Mouse (Mus musculus) CH12.LX (cell line): ENCODE measurements around the gene Abat.

Experiments
- CTCF ChIP-seq, 2 experiments: IDR thresholded peaks in 1 of 2; conservative IDR thresholded peaks in 1 of 2; 2 replicates each; pipeline ENCODE4 v1.5.1; 2011 to 2012; ENCODE audit warnings: low read depth in 2 of 2, low read length in 2 of 2, improper control_type of control experiment in 1 of 2, inconsistent platforms in 1 of 2, mild to moderate bottlenecking in 1 of 2, moderate library complexity in 1 of 2
- E2F4 ChIP-seq: IDR thresholded peaks from 2 replicates; pipeline ENCODE4 v1.6.1; 2011; ENCODE audit warnings: low read depth, low read length, improper control_type of control experiment; ENCODE audit not compliant: insufficient replicate concordance
- EP300 ChIP-seq: IDR thresholded peaks from 2 replicates; pipeline ENCODE4 v1.6.1; 2011; ENCODE audit warnings: low read length, improper control_type of control experiment
- ETS1 ChIP-seq: conservative IDR thresholded peaks from 2 replicates; pipeline ENCODE4 v1.6.1; 2012; ENCODE audit warnings: low read depth, mild to moderate bottlenecking, inconsistent platforms, low read length, improper control_type of control experiment, moderate library complexity
- HCFC1 ChIP-seq: IDR thresholded peaks from 2 replicates; pipeline ENCODE4 v1.6.1; 2012; ENCODE audit warnings: low read depth, mild to moderate bottlenecking, inconsistent platforms, low read length, improper control_type of control experiment
- MYC ChIP-seq: IDR thresholded peaks from 2 replicates; pipeline ENCODE4 v1.6.1; 2011; ENCODE audit warnings: low read depth, mild to moderate bottlenecking, improper control_type of control experiment, low read length
- POLR2A ChIP-seq: IDR thresholded peaks from 2 replicates; pipeline ENCODE4 v1.6.1; 2011; ENCODE audit warnings: low read depth, mild to moderate bottlenecking, improper control_type of control experiment, low read length
- SIN3A ChIP-seq: IDR thresholded peaks from 2 replicates; pipeline ENCODE4 v1.6.1; 2012; ENCODE audit warnings: low read length, improper control_type of control experiment, inconsistent platforms
- SMC3 ChIP-seq: IDR thresholded peaks from 2 replicates; pipeline ENCODE4 v1.6.1; 2011; ENCODE audit warnings: low read depth, low read length, improper control_type of control experiment
- TCF12 ChIP-seq: IDR thresholded peaks from 2 replicates; pipeline ENCODE4 v1.6.1; 2014; ENCODE audit warnings: low read depth, mild to moderate bottlenecking, inconsistent platforms, low read length, improper control_type of control experiment
- USF2 ChIP-seq: conservative IDR thresholded peaks from 2 replicates; pipeline ENCODE4 v1.6.1; 2011; ENCODE audit warnings: low read depth, low read length, improper control_type of control experiment
- ZC3H11A ChIP-seq: IDR thresholded peaks from 2 replicates; pipeline ENCODE4 v1.6.1; 2012; ENCODE audit warnings: low read depth, mild to moderate bottlenecking, inconsistent platforms, low read length, improper control_type of control experiment

- TF ChIP-seq CTCF (conservative IDR thresholded peaks at IDR 0.05 in 1 of 2, IDR thresholded peaks at IDR 0.05 in 1 of 2; ENCODE audit: low read depth in 2 of 2, low read length in 2 of 2) (no peak), ETS1 (no peak), USF2 (no peak), EP300 (no peak), POLR2A (no peak), MYC (no peak), HCFC1 (no peak), ZC3H11A (no peak), SIN3A (no peak), TCF12 (no peak), SMC3 (no peak), E2F4 (no peak)
Observed at GRCm38 (mm10) chr16:8564836-8565235, 51.6 kb downstream of the Abat start.
